Mouse (Mus musculus): Measurements from ENCODE around the gene Tbc1d1.

DNA sequence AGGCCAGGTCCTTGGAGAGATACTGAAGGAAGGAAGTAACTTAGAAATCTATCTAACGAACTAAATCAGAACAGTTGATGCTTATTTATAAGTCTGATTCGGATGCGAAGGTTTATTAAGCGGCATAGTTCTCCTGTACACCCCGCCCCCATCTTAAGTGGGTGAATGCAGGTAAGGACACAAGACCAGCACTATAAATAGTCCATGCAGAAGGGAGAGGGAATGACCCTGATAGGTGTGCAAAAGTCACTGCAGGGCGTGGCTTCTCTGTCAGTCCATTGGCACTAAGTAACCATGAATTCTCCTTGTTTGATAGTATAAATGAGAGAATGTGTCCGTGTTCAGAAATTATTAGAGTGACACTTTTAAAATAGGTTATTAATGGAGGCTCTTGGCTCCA is 189.7 kb downstream of the Tbc1d1 start:
- TF ChIP-seq CTCF (IDR thresholded peaks at IDR 0.05; ENCODE audit: low read depth, low read length) (no peak), POLR2A (IDR thresholded peaks at IDR 0.05; ENCODE audit: borderline replicate concordance, low read depth, low read length) (no peak)
